Mouse (Mus musculus) CH12.LX (cell line): ENCODE data around the gene Glt1d1. TPM values are rescaled to one million over a fixed set of nuclear protein-coding genes. Genes with fewer than 3 reads are reported as not detected.
A peak's percentile ranks its signal among the peaks of the same experiment; 100 is the strongest.

Experiments
- DNase-seq: peaks from one replicate; pipeline ENCODE4 v3.0.0-alpha.2; 2013; ENCODE audit errors: extremely low read depth
- H3K27ac ChIP-seq: 2 replicates; pipeline ENCODE4 v1.5.1; 2012; ENCODE audit warnings: low read depth, mild to moderate bottlenecking, control low read depth, moderate library complexity; ENCODE audit not compliant: insufficient read depth
- H3K27me3 ChIP-seq: replicated peaks from 2 replicates; pipeline ENCODE3; 2012; ENCODE audit warnings: inconsistent platforms
- H3K36me3 ChIP-seq, 2 experiments: replicated peaks in 1 of 2; 2 replicates each; pipeline versions ENCODE3 to v1.6.1; 2012; ENCODE audit warnings: inconsistent platforms in 1 of 2, low read length in 1 of 2, mild to moderate bottlenecking in 1 of 2, mixed read lengths in 1 of 2, moderate library complexity in 1 of 2; ENCODE audit not compliant: control insufficient read depth in 1 of 2, insufficient read depth in 1 of 2
- H3K4me1 ChIP-seq, 2 experiments: 2 replicates each; pipeline ENCODE4 v1.6.1; 2012; ENCODE audit warnings: inconsistent platforms in 1 of 2, moderate library complexity in 1 of 2; ENCODE audit not compliant: insufficient read depth in 2 of 2, control insufficient read depth in 1 of 2
- H3K4me2 ChIP-seq: 2 replicates; pipeline ENCODE4 v1.6.1; 2012; ENCODE audit warnings: low read depth, mild to moderate bottlenecking, control low read depth; ENCODE audit not compliant: poor library complexity, insufficient read depth, severe bottlenecking
- H3K4me3 ChIP-seq, 3 experiments: fragments of 150-350 bp in 1 of 3; sonication (generic) in 1 of 3; replicated peaks in 1 of 3; 2 replicates each; pipeline versions ENCODE3 to v1.5.1; 2011 to 2012; ENCODE audit warnings: low read depth in 2 of 3, low read length in 2 of 3, mild to moderate bottlenecking in 2 of 3, moderate library complexity in 2 of 3, control low read depth in 1 of 3, improper control_type of control experiment in 1 of 3, inconsistent platforms in 1 of 3, mixed read lengths in 1 of 3; ENCODE audit not compliant: poor library complexity in 1 of 3
- H3K79me2 ChIP-seq: replicated peaks from 2 replicates; pipeline ENCODE4 v1.6.1; 2012; ENCODE audit warnings: mild to moderate bottlenecking, moderate library complexity; ENCODE audit not compliant: control insufficient read depth, poor library complexity, insufficient read depth, severe bottlenecking; ENCODE audit errors: extremely low read depth
- H3K9ac ChIP-seq: 2 replicates; pipeline ENCODE4 v1.6.1; 2012; ENCODE audit warnings: low read depth, mild to moderate bottlenecking, control low read depth, moderate library complexity; ENCODE audit not compliant: insufficient read depth
- H3K9me3 ChIP-seq: replicated peaks from 2 replicates; pipeline ENCODE3; 2012; ENCODE audit warnings: low read length, inconsistent platforms, mixed read lengths
- BHLHE40 ChIP-seq: IDR thresholded peaks from 2 replicates; pipeline ENCODE4 v1.6.1; 2011; ENCODE audit warnings: mild to moderate bottlenecking, low read depth, low read length, improper control_type of control experiment
- CHD2 ChIP-seq: IDR thresholded peaks from 2 replicates; pipeline ENCODE4 v1.6.1; 2011; ENCODE audit warnings: low read length, improper control_type of control experiment
- CTCF ChIP-seq, 2 experiments: IDR thresholded peaks in 1 of 2; conservative IDR thresholded peaks in 1 of 2; 2 replicates each; pipeline ENCODE4 v1.5.1; 2011 to 2012; ENCODE audit warnings: low read depth in 2 of 2, low read length in 2 of 2, improper control_type of control experiment in 1 of 2, inconsistent platforms in 1 of 2, mild to moderate bottlenecking in 1 of 2, moderate library complexity in 1 of 2
- E2F4 ChIP-seq: IDR thresholded peaks from 2 replicates; pipeline ENCODE4 v1.6.1; 2011; ENCODE audit warnings: low read depth, low read length, improper control_type of control experiment; ENCODE audit not compliant: insufficient replicate concordance
- ELF1 ChIP-seq: IDR thresholded peaks from 2 replicates; pipeline ENCODE4 v1.6.1; 2014; ENCODE audit warnings: low read depth, mild to moderate bottlenecking, inconsistent platforms, low read length, improper control_type of control experiment
- EP300 ChIP-seq: IDR thresholded peaks from 2 replicates; pipeline ENCODE4 v1.6.1; 2011; ENCODE audit warnings: low read length, improper control_type of control experiment
- ETS1 ChIP-seq: conservative IDR thresholded peaks from 2 replicates; pipeline ENCODE4 v1.6.1; 2012; ENCODE audit warnings: low read depth, mild to moderate bottlenecking, inconsistent platforms, low read length, improper control_type of control experiment, moderate library complexity
- GABPA ChIP-seq: IDR thresholded peaks from 2 replicates; pipeline ENCODE4 v1.6.1; 2012; ENCODE audit warnings: low read depth, low read length, improper control_type of control experiment, inconsistent platforms; ENCODE audit not compliant: insufficient replicate concordance
- IRF4 ChIP-seq: IDR thresholded peaks from 2 replicates; pipeline ENCODE4 v1.6.1; 2014; ENCODE audit warnings: low read depth, mild to moderate bottlenecking, inconsistent platforms, low read length, improper control_type of control experiment
- JUN ChIP-seq: IDR thresholded peaks from 2 replicates; pipeline ENCODE4 v1.6.1; 2011; ENCODE audit warnings: low read depth, mild to moderate bottlenecking, low read length, improper control_type of control experiment, moderate library complexity; ENCODE audit not compliant: insufficient read depth
- MAFK ChIP-seq: IDR thresholded peaks from 2 replicates; pipeline ENCODE4 v1.6.1; 2011; ENCODE audit warnings: low read length, improper control_type of control experiment; ENCODE audit not compliant: insufficient replicate concordance
- MAX ChIP-seq: IDR thresholded peaks from 2 replicates; pipeline ENCODE4 v1.6.1; 2011; ENCODE audit warnings: low read length, improper control_type of control experiment
- NELFE ChIP-seq: IDR thresholded peaks from 2 replicates; pipeline ENCODE4 v1.6.1; 2011; ENCODE audit warnings: low read depth, low read length, improper control_type of control experiment
- PAX5 ChIP-seq: IDR thresholded peaks from 2 replicates; pipeline ENCODE4 v1.6.1; 2012; ENCODE audit warnings: low read length, inconsistent platforms, mixed read lengths
- RAD21 ChIP-seq: IDR thresholded peaks from 2 replicates; pipeline ENCODE4 v1.6.1; 2011; ENCODE audit warnings: low read depth, mild to moderate bottlenecking, low read length, improper control_type of control experiment, moderate library complexity
- RCOR1 ChIP-seq: conservative IDR thresholded peaks from 2 replicates; pipeline ENCODE4 v1.6.1; 2012; ENCODE audit warnings: low read depth, mild to moderate bottlenecking, inconsistent platforms, low read length, improper control_type of control experiment
- TCF12 ChIP-seq: IDR thresholded peaks from 2 replicates; pipeline ENCODE4 v1.6.1; 2014; ENCODE audit warnings: low read depth, mild to moderate bottlenecking, inconsistent platforms, low read length, improper control_type of control experiment
- USF2 ChIP-seq: conservative IDR thresholded peaks from 2 replicates; pipeline ENCODE4 v1.6.1; 2011; ENCODE audit warnings: low read depth, low read length, improper control_type of control experiment
- ZKSCAN1 ChIP-seq: IDR thresholded peaks from 2 replicates; pipeline ENCODE4 v1.6.1; 2012; ENCODE audit warnings: low read depth, inconsistent platforms, low read length, improper control_type of control experiment, borderline replicate concordance
- ZNF384 ChIP-seq: IDR thresholded peaks from 2 replicates; pipeline ENCODE4 v1.6.1; 2012; ENCODE audit warnings: low read depth, low read length, improper control_type of control experiment, inconsistent platforms
- dilution Hi-C: fragments of 300-500 bp; cut with MboI; formaldehyde crosslinking; loops from 2 replicates; pipeline ENCODE4 v1.14.3; 2020; ENCODE audit warnings: low sequenced_read_pairs; ENCODE audit not compliant: extremely low pct_unique_long_range_greater_than_20kb, extremely low pct_ligation_motif_present
- in situ Hi-C: fragments of 300-500 bp; cut with MboI; formaldehyde crosslinking; loops from 3 replicates; pipeline ENCODE4 v1.14.3; 2019; ENCODE audit warnings: low sequenced_read_pairs, low pct_ligation_motif_present, low pct_unique_long_range_greater_than_20kb, mixed read lengths
- polyA plus RNA-seq: library from polyadenylated mRNA; unstranded; fragments of >175 nt; gene quantifications from 2 replicates; pipeline ENCODE4 v1.2.1, GENCODE M21; 2012; ENCODE audit warnings: low read depth; ENCODE audit not compliant: insufficient read length
- total RNA-seq, 2 experiments: library from RNA; depleted of rRNA; stranded (reverse); fragments of 300-350 nt in 1 of 2; fragments of >200 nt in 1 of 2; gene quantifications; 2 replicates each; pipeline ENCODE4 v1.2.3; 2012 to 2014

Glt1d1 gene
- total and polyA plus RNA-seq, 3 experiments, result 0.21 to 0.25 TPM; not detected in 1

DNA sequence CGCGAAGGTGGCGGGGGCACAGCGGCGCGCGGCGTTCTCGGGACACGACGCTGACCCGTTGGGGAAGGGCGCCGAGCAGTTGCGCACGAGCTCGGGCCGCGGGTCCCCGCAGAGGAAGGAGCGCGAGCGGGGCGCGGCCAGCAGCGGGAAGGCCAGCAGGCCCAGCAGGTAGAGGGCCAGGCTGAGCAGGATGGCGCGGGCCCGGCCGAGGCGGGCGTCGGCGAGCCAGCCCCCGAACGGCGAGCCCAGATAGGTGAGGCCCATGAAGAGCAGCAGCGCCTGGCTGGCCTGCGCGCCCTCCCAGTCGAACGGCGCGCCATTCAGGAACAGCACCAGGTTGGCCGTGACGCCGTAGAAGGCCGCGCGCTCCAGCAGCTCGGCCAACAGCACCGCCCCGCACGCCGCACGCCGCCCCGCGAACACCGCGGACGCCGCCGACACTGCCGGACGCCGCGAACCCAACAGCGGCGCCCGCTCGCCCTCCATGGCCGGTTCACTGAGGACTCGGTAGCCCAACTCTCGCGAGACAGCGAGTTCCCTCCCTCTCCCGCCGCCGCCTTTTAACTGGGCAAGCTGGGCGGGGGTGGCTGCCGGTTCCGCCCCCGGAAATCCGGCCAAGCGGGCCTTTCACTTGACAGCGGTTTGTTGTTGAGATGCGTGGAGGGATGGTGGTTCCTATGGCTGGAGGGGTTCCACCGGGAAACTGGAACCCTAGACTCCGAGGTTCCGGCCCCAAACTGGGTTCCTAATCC, 15.0 kb upstream of the Glt1d1 start (continued):
- TF ChIP-seq EP300, result no peak
- no peak for TF ChIP-seq RAD21
- TF ChIP-seq NELFE, result peak; percentile 90
- TF ChIP-seq USF2, result no peak
- TF ChIP-seq IRF4, result peak; percentile 73
- TF ChIP-seq ZNF384, result no peak
- peak; percentile 99 for TF ChIP-seq CHD2
- no peak for TF ChIP-seq MAFK
- TF ChIP-seq RCOR1, result no peak
- TF ChIP-seq BHLHE40, result peak; percentile 15; the same call in 1 of the 2 replicates
- TF ChIP-seq TCF12, result peak; percentile 84
- peak; percentile 98 for TF ChIP-seq ELF1
- TF ChIP-seq CTCF (conservative IDR thresholded peaks at IDR 0.05 in 1 of 2, IDR thresholded peaks at IDR 0.05 in 1 of 2; ENCODE audit: low read depth in 2 of 2, low read length in 2 of 2), result no peak
- TF ChIP-seq ZKSCAN1, result no peak
- TF ChIP-seq PAX5, result no peak

DNA sequence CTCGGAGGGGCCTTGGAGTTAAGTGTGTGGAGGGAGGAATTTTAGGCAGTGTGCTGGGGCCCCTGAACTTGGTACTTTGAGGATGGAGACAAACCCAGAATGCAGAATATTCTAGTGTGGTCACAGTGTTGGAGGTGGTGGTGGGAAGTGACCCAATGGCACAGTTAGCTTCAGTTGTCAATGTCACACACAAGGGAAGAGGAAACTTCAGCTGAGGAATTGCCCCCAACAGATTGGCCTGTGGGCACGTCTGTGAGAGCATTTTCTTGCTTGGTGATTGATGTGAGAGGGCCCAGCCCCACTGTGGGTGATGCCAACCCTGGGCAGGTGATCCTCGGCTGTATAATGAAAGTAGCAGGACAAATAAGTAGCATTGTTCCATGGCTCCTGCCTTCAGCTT, 13.2 kb upstream of the Glt1d1 start:
- Histone ChIP-seq H3K9me3 (no peaks in the 10 kb centered on the region), H3K27ac (no peak overlapping the region), H3K9ac (no peak overlapping the region), H3K4me1 (peaks cover 7 to 47% of the 10 kb centered on the region in 2 experiments), H3K36me3 (peaks cover 0 to 10% of the 10 kb centered on the region in 2 experiments), H3K27me3 (no peaks in the 10 kb centered on the region), H3K79me2 (peaks cover 31% of the 10 kb centered on the region), H3K4me3 (no peak overlapping the region), H3K4me2 (no peak overlapping the region)
- no peak for TF ChIP-seq E2F4
- no peak for TF ChIP-seq MAX
- TF ChIP-seq CHD2, result no peak
- no peak for TF ChIP-seq RAD21
- TF ChIP-seq GABPA, result no peak
- no peak for TF ChIP-seq JUN
- no peak for TF ChIP-seq ETS1
- dilution Hi-C loops, result no loop called here
- DNase-seq, result no peak
- in situ Hi-C loops, result loop anchor here (25.0 kb wide), 1 partner anchor 1393 kb away; the partner anchor contains the start of genes Ran and Stx2
